Mouse (Mus musculus): Measurements from ENCODE around the gene Itpkb. TPM values are rescaled to one million over a fixed set of nuclear protein-coding genes. Genes with fewer than 3 reads are reported as not detected.

The Itpkb gene
- polyA plus RNA-seq, 1 experiment, result 40.6 TPM

DNA sequence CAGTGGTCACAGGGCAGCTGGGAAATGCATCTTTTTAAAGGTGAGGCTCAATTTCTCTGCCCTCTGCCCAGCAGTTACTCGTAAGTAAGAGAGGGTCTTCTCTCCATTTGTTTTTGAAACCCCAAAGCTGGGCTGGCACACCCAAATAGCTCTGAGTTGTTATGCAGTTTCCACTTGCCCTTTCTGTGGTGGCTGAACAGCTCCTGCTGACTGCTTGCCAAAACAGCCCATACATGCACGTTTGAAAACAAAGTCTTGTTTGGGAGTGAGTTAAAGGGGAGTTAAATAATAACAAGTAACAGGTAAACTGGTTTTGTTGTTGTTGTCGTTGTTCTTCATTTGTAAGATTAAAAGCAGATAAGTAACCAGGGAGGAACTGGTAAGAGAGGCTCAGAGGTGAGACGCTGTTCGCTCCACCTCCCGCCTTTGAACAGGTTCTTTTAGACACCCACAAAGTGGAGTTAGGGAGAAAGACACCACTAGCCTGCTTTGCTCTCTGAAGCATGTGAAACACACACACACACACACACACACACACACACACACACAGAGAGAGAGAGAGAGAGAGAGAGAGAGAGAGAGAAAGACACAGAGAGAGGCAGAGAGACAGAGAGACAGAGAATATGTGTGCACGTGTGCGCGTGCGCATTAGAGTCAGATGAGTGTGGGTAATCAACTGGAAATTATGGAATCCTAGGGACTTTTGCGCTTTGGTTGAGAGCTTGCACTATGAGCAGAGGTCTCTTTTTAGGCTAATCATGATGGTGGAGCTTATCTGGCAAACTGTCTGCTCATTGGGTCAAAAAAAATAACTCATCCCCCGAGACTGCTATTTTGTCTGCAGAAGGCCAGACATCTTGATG lies 5.5 kb downstream of the Itpkb start:
- Histone ChIP-seq H3K4me3 (replicated peaks) (peak overlapping the region; percentile 100), H3K9me3 (no peaks in the 10 kb centered on the region), H3K27me3 (replicated peaks) (no peaks in the 10 kb centered on the region), H3K4me1 (peaks cover 94% of the 10 kb centered on the region), H3K36me3 (replicated peaks; ENCODE audit: low read length) (peaks cover 81% of the 10 kb centered on the region)
- no peak for TF ChIP-seq GATA1 (IDR thresholded peaks at IDR 0.05; ENCODE audit: borderline replicate concordance, low read length)
- TF ChIP-seq FLI1 (IDR thresholded peaks at IDR 0.05; ENCODE audit: low read length), result no peak

- no peaks in the 10 kb centered on the region for H3K9me3 ChIP-seq
- no peak for TF ChIP-seq FLI1 (IDR thresholded peaks at IDR 0.05; ENCODE audit: low read length)
- no peak for TF ChIP-seq GATA1 (IDR thresholded peaks at IDR 0.05; ENCODE audit: borderline replicate concordance, low read length)
- no peak overlapping the region for H3K4me3 ChIP-seq (replicated peaks)
- peaks cover 95% of the 10 kb centered on the region for H3K4me1 ChIP-seq
- H3K27me3 ChIP-seq (replicated peaks), result no peaks in the 10 kb centered on the region
- peaks cover 85% of the 10 kb centered on the region for H3K36me3 ChIP-seq (replicated peaks; ENCODE audit: low read length)
These were observed 8.1 kb downstream of the Itpkb start for GRCm38 (mm10) chr1:180338358-180338757.

DNA sequence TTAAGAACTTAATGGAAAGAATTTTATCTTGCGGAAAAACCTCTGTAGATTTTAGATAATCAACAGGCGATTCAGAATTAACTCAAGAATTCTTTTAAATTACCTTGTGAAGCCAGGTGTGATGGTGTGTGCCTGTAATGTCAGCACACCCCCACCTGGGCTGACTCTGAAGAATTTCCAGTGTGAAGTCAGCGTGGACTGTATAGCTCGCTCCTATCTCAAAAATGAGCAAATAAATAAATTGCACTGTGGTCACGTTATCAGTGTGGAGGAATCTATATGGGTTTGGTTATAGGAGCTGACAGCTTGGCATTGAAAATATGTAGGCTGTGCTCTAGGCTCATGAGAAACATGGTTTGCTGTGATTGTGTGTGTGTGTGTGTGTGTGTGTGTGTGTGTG lies 8.9 kb downstream of the Itpkb start:
- Histone ChIP-seq H3K4me1 (peaks cover 95% of the 10 kb centered on the region), H3K36me3 (replicated peaks; ENCODE audit: low read length) (peaks cover 80% of the 10 kb centered on the region)

GRCm38 (mm10) chr1:180342944-180343343 lies 12.7 kb downstream of the Itpkb start:
- peaks cover 91% of the 10 kb centered on the region for H3K4me1 ChIP-seq
- H3K4me3 ChIP-seq (replicated peaks), result no peak overlapping the region
- H3K9me3 ChIP-seq, result no peaks in the 10 kb centered on the region
- H3K27me3 ChIP-seq (replicated peaks), result no peaks in the 10 kb centered on the region
- TF ChIP-seq FLI1 (IDR thresholded peaks at IDR 0.05; ENCODE audit: low read length), result no peak
- no peak for TF ChIP-seq GATA1 (IDR thresholded peaks at IDR 0.05; ENCODE audit: borderline replicate concordance, low read length)
- H3K36me3 ChIP-seq (replicated peaks; ENCODE audit: low read length), result peaks cover 75% of the 10 kb centered on the region

More for the DNA sequence above, 8.9 kb downstream of the Itpkb start:
- Histone ChIP-seq H3K27me3 (replicated peaks) (no peaks in the 10 kb centered on the region), H3K9me3 (no peaks in the 10 kb centered on the region), H3K4me3 (replicated peaks) (no peak overlapping the region)
- TF ChIP-seq FLI1 (IDR thresholded peaks at IDR 0.05; ENCODE audit: low read length) (no peak), GATA1 (IDR thresholded peaks at IDR 0.05; ENCODE audit: borderline replicate concordance, low read length) (no peak)

- Histone ChIP-seq H3K4me1 (peaks cover 91% of the 10 kb centered on the region), H3K27me3 (replicated peaks) (no peaks in the 10 kb centered on the region), H3K4me3 (replicated peaks) (no peak overlapping the region), H3K9me3 (no peaks in the 10 kb centered on the region), H3K36me3 (replicated peaks; ENCODE audit: low read length) (peaks cover 75% of the 10 kb centered on the region)
- no peak for TF ChIP-seq GATA1 (IDR thresholded peaks at IDR 0.05; ENCODE audit: borderline replicate concordance, low read length)
These were observed 13.3 kb downstream of the Itpkb start for GRCm38 (mm10) chr1:180343434-180344210.

GRCm38 (mm10) chr1:180345098-180345497 lies 14.8 kb downstream of the Itpkb start:
- no peak for TF ChIP-seq FLI1 (IDR thresholded peaks at IDR 0.05; ENCODE audit: low read length)
- no peak for TF ChIP-seq GATA1 (IDR thresholded peaks at IDR 0.05; ENCODE audit: borderline replicate concordance, low read length)
- Histone ChIP-seq H3K9me3 (no peaks in the 10 kb centered on the region), H3K27me3 (replicated peaks) (no peaks in the 10 kb centered on the region), H3K36me3 (replicated peaks; ENCODE audit: low read length) (peaks cover 77% of the 10 kb centered on the region), H3K4me1 (peaks cover 91% of the 10 kb centered on the region), H3K4me3 (replicated peaks) (no peak overlapping the region)

DNA sequence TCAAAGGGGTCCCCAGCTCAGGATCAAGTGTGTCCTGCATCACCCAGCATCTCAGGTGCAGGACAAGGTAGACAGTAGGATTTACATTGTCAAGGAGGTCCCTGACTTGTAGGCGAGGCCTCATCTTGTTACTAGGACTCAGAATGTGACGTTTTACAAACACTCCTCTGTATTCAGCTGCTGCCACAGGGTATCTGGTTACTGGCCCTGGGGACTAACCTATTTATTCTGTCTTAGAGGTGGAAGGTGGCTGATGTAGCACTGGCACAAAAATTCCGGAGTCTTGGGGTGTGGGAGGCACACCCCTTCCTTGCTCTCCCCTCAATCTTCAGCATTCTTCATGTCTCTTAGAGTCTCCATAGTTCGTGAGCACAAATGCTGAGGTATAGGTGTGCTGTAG lies 16.8 kb downstream of the Itpkb start:
- Histone ChIP-seq H3K4me1 (peaks cover 92% of the 10 kb centered on the region), H3K27me3 (replicated peaks) (no peaks in the 10 kb centered on the region), H3K9me3 (no peaks in the 10 kb centered on the region), H3K4me3 (replicated peaks) (no peak overlapping the region), H3K36me3 (replicated peaks; ENCODE audit: low read length) (peaks cover 81% of the 10 kb centered on the region)
- TF ChIP-seq GATA1 (IDR thresholded peaks at IDR 0.05; ENCODE audit: borderline replicate concordance, low read length) (no peak), FLI1 (IDR thresholded peaks at IDR 0.05; ENCODE audit: low read length) (no peak)

DNA sequence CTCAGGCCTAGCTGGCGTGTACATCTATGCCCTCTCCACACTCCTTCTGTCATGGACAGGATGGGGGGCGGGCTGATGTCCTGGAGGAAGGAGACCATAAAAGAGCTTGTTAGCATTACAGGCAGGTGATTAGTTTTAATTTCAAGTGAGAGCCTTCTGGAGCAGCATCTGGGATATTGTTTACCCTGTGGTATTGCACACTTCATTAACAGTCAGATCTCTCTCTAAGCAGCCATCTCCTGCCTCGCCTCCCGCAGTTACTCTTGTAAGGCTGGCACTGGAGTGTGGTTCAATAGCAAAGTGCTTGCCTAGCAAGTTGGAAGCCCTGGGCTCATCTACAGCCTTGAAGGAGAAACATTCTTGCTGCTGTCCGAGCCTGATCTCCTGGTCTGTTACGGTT lies 17.6 kb downstream of the Itpkb start:
- Histone ChIP-seq H3K36me3 (replicated peaks; ENCODE audit: low read length) (peaks cover 80% of the 10 kb centered on the region), H3K27me3 (replicated peaks) (no peaks in the 10 kb centered on the region), H3K9me3 (no peaks in the 10 kb centered on the region), H3K4me1 (peaks cover 96% of the 10 kb centered on the region), H3K4me3 (replicated peaks) (no peak overlapping the region)
- no peak for TF ChIP-seq FLI1 (IDR thresholded peaks at IDR 0.05; ENCODE audit: low read length)
- no peak for TF ChIP-seq GATA1 (IDR thresholded peaks at IDR 0.05; ENCODE audit: borderline replicate concordance, low read length)

DNA sequence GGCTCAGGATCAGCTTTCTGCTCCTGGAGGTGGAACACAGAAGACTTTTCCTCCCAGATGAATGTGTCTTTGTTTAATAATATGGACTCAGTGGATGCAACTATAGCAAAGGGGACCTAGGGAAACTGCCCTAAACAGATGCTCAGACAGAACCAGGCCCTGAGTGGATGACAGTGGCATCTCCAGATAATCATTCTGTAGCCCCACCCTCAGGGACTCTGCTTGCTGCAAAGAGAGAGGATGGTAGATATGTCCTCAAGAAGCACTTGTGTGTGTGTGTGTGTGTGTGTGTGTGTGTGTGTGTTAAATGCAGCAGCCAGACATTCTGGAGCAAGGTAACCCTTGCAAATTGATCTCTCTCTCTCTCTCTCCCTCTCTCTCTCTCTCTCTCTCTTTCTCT lies 18.8 kb downstream of the Itpkb start:
- TF ChIP-seq FLI1 (IDR thresholded peaks at IDR 0.05; ENCODE audit: low read length) (no peak), GATA1 (IDR thresholded peaks at IDR 0.05; ENCODE audit: borderline replicate concordance, low read length) (no peak)

DNA sequence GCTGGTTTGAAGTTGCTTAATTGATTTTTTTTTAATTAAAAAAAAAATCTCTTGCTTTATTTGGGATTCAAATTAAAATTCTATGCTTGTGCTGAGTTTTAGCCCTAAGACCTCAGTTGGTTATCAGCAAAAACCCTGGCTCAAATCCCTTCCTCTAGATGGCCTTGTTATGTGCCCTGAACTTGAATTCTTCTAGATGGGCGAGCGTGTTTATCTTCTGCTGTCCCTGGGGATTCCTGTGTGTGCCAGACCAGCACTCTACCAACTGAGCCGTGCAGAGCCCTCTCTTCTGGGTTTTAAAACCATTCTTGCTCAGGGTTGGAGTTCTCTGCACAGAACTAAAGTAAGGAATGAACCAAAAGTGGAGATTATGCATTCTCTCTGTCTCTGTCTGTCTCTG lies 22.0 kb downstream of the Itpkb start:
- Histone ChIP-seq H3K27me3 (replicated peaks) (no peaks in the 10 kb centered on the region), H3K36me3 (replicated peaks; ENCODE audit: low read length) (peaks cover 80% of the 10 kb centered on the region), H3K4me1 (peaks cover 100% of the 10 kb centered on the region), H3K9me3 (no peaks in the 10 kb centered on the region), H3K4me3 (replicated peaks) (no peak overlapping the region)
- TF ChIP-seq GATA1 (IDR thresholded peaks at IDR 0.05; ENCODE audit: borderline replicate concordance, low read length) (no peak), FLI1 (IDR thresholded peaks at IDR 0.05; ENCODE audit: low read length) (no peak)

More for the DNA sequence above, 18.8 kb downstream of the Itpkb start:
- no peaks in the 10 kb centered on the region for H3K27me3 ChIP-seq (replicated peaks)
- H3K36me3 ChIP-seq (replicated peaks; ENCODE audit: low read length), result peaks cover 84% of the 10 kb centered on the region
- H3K4me3 ChIP-seq (replicated peaks), result no peak overlapping the region
- no peaks in the 10 kb centered on the region for H3K9me3 ChIP-seq
- H3K4me1 ChIP-seq, result peaks cover 96% of the 10 kb centered on the region

Measured in megakaryocyte, embryonic 14.5 days (primary cell).